Mouse (Mus musculus) G1E (cell line): ENCODE measurements around the gene Prdm16.

Experiments
- CTCF ChIP-seq: IDR thresholded peaks from 2 replicates; pipeline ENCODE4 v1.5.1; 2012; ENCODE audit warnings: low read depth, low read length, inconsistent platforms, mixed read lengths
- GATA1 ChIP-seq: IDR thresholded peaks from 2 replicates; pipeline ENCODE4 v1.6.1; 2012; ENCODE audit warnings: borderline replicate concordance, low read length, inconsistent platforms, mixed read lengths
- POLR2AphosphoS5 ChIP-seq: IDR thresholded peaks from 2 replicates; pipeline ENCODE4 v1.6.1; 2012; ENCODE audit warnings: low read depth, low read length, inconsistent platforms; ENCODE audit not compliant: insufficient replicate concordance

- TF ChIP-seq CTCF (no peak), GATA1 (no peak), POLR2AphosphoS5 (no peak)
Measured at GRCm38 (mm10) chr4:154503260-154503829, 133.3 kb downstream of the Prdm16 start.
